Mouse (Mus musculus): Measurements from ENCODE around the gene Hbq1a. TPM values are rescaled to one million over a fixed set of nuclear protein-coding genes. Genes with fewer than 3 reads are reported as not detected.

The Hbq1a gene
- polyA plus RNA-seq, 1 experiment from 2014 or later = 0.40 TPM

Other genes with a start within 250 kb of the Hbq1a start
- 0.09 and 0.11 TPM in 2 replicates for gene Il9r, start 99.8 kb upstream of the Hbq1a start, polyA plus RNA-seq (2015; fragmentation: Nextera tagmentation; extraction: Ambion mirVana)
- gene Snrnp25, start 94.7 kb upstream of the Hbq1a start, polyA plus RNA-seq (2015; fragmentation: Nextera tagmentation; extraction: Ambion mirVana) = 45.1 and 49.1 TPM in 2 replicates
- gene Rhbdf1, start 77.8 kb upstream of the Hbq1a start, polyA plus RNA-seq (2015; fragmentation: Nextera tagmentation; extraction: Ambion mirVana) = 52.8 and 53.5 TPM in 2 replicates
- 30.8 and 36.6 TPM in 2 replicates for gene Mpg, start 73.6 kb upstream of the Hbq1a start, polyA plus RNA-seq (2015; fragmentation: Nextera tagmentation; extraction: Ambion mirVana)
- 29.4 and 33.6 TPM in 2 replicates for gene Nprl3, start 32.4 kb upstream of the Hbq1a start, polyA plus RNA-seq (2015; fragmentation: Nextera tagmentation; extraction: Ambion mirVana)
- 36.3 and 48.2 TPM in 2 replicates for gene Hba-x, start 23.7 kb upstream of the Hbq1a start, polyA plus RNA-seq (2015; fragmentation: Nextera tagmentation; extraction: Ambion mirVana)
- gene Hba-a1, start 16.6 kb upstream of the Hbq1a start, polyA plus RNA-seq (2015; fragmentation: Nextera tagmentation; extraction: Ambion mirVana) = 4,064 and 4,369 TPM in 2 replicates
- gene Hbq1b, start 13.1 kb upstream of the Hbq1a start, polyA plus RNA-seq (2015; fragmentation: Nextera tagmentation; extraction: Ambion mirVana) = 3.0 and 3.3 TPM in 2 replicates
- gene Hba-a2, start 3.6 kb upstream of the Hbq1a start, polyA plus RNA-seq (2015; fragmentation: Nextera tagmentation; extraction: Ambion mirVana) = 10,966 and 11,197 TPM in 2 replicates
- 12.9 and 13.5 TPM in 2 replicates for gene Sh3pxd2b, start 47.8 kb downstream of the Hbq1a start, polyA plus RNA-seq (2015; fragmentation: Nextera tagmentation; extraction: Ambion mirVana)
- 29.4 and 34.0 TPM in 2 replicates for gene Ubtd2, start 155.3 kb downstream of the Hbq1a start, polyA plus RNA-seq (2015; fragmentation: Nextera tagmentation; extraction: Ambion mirVana)
- 0.35 and 0.64 TPM in 2 replicates for gene Efcab9, start 232.0 kb downstream of the Hbq1a start, polyA plus RNA-seq (2015; fragmentation: Nextera tagmentation; extraction: Ambion mirVana)
- 3.6 and 4.3 TPM in 2 replicates for gene Stk10, start 233.2 kb downstream of the Hbq1a start, polyA plus RNA-seq (2015; fragmentation: Nextera tagmentation; extraction: Ambion mirVana)

Data from intestine, embryonic 15.5 days (tissue).